Mouse (Mus musculus) embryonic facial prominence, embryonic 11.5 days (tissue): ENCODE results near the gene Ugt1a5. TPM values are rescaled to one million over a fixed set of nuclear protein-coding genes. Genes with fewer than 3 reads are reported as not detected.
A peak's percentile ranks its signal among the peaks of the same experiment; 100 is the strongest.
"Not testable (repeated sequence)": the region's sequence is repeated elsewhere in the genome, so short reads cannot be mapped to it uniquely, and the experiment has no call there.

Experiments
- ATAC-seq: fragments of 200-750 bp; cut with Nextera tagmentation; replicated peaks from 2 replicates; pipeline ENCODE4 v1.8.0; 2017; ENCODE audit warnings: low read depth; ENCODE audit not compliant: insufficient number of reproducible peaks, low FRiP score, low TSS enrichment
- DNase-seq: peaks from one replicate; pipeline ENCODE4 v3.0.0-alpha.2; 2015; ENCODE audit warnings: low spot score
- H3K27ac ChIP-seq: fragments of 300-500 bp; sonication (generic); replicated peaks from 2 replicates; pipeline ENCODE4 v1.5.1; 2014; ENCODE audit warnings: mild to moderate bottlenecking, low read depth, low read length, control low read depth
- H3K27me3 ChIP-seq: fragments of 300-500 bp; sonication (generic); 2 replicates; pipeline ENCODE4 v1.6.1; 2014; ENCODE audit warnings: mild to moderate bottlenecking, low read length, moderate library complexity, mixed read lengths; ENCODE audit not compliant: control insufficient read depth, insufficient read depth
- H3K36me3 ChIP-seq: fragments of 300-500 bp; sonication (generic); replicated peaks from 2 replicates; pipeline ENCODE4 v1.6.1; 2014; ENCODE audit warnings: low read depth, mild to moderate bottlenecking, low read length, moderate library complexity, mixed read lengths; ENCODE audit not compliant: control insufficient read depth, insufficient read depth
- H3K4me1 ChIP-seq: fragments of 300-500 bp; sonication (generic); 2 replicates; pipeline ENCODE4 v1.6.1; 2014; ENCODE audit warnings: low read length, mixed read lengths; ENCODE audit not compliant: control insufficient read depth, insufficient read depth
- H3K4me2 ChIP-seq: fragments of 300-500 bp; sonication (generic); 2 replicates; pipeline ENCODE4 v1.6.1; 2014; ENCODE audit warnings: low read depth, mild to moderate bottlenecking, control low read depth, low read length, moderate library complexity
- H3K4me3 ChIP-seq: fragments of 300-500 bp; sonication (generic); 2 replicates; pipeline ENCODE4 v1.5.1; 2014; ENCODE audit warnings: low read depth, low read length, control low read depth
- H3K9ac ChIP-seq: fragments of 300-500 bp; sonication (generic); replicated peaks from 2 replicates; pipeline ENCODE4 v1.6.1; 2014; ENCODE audit warnings: mild to moderate bottlenecking, control low read depth, low read length
- H3K9me3 ChIP-seq: fragments of 300-500 bp; sonication (generic); replicated peaks from 2 replicates; pipeline ENCODE4 v1.6.1; 2016; ENCODE audit warnings: mild to moderate bottlenecking, low read length, inconsistent platforms, mixed read lengths; ENCODE audit not compliant: control insufficient read depth
- WGBS: fragments of 180-500 bp; shearing (Covaris S2); extraction: QIAGEN DNeasy Blood & Tissue Kit; methylation state at CpG from one replicate; pipeline ENCODE4 v1.1.7; 2014; 5-methylcytosine and 5-hydroxymethylcytosine counted together
- polyA plus RNA-seq: library from polyadenylated mRNA; unstranded; fragments of >200 nt; fragmentation: Nextera tagmentation; extraction: Ambion mirVana; gene quantifications from 2 replicates; pipeline ENCODE4 v1.2.1, GENCODE M21; 2014

Ugt1a5 gene
- 0.13 TPM in 1 of 2 replicates, not detected in the other for polyA plus RNA-seq

- WGBS: 73% methylated on average over 5 of the region's 5 CpGs
- no peaks in the 10 kb centered on the region for H3K27me3 ChIP-seq
- H3K9ac ChIP-seq: no peak within 1 kb of the TSS
- ATAC-seq (no peak), DNase-seq (no peak)
- H3K4me1 ChIP-seq: no peaks in the 10 kb centered on the region
- no peak within 1 kb of the TSS for H3K4me3 ChIP-seq
- H3K36me3 ChIP-seq: no peaks in the 10 kb centered on the region
- H3K4me2 ChIP-seq: no peak within 1 kb of the TSS
- no peaks in the 10 kb centered on the region for H3K9me3 ChIP-seq
- H3K27ac ChIP-seq: no peak within 1 kb of the TSS
These were observed at the start of gene Ugt1a5 for GRCm38 (mm10) chr1:88165711-88166110. TSS of gene Ugt1a5 (plus strand) at chr1:88166012.

DNA sequence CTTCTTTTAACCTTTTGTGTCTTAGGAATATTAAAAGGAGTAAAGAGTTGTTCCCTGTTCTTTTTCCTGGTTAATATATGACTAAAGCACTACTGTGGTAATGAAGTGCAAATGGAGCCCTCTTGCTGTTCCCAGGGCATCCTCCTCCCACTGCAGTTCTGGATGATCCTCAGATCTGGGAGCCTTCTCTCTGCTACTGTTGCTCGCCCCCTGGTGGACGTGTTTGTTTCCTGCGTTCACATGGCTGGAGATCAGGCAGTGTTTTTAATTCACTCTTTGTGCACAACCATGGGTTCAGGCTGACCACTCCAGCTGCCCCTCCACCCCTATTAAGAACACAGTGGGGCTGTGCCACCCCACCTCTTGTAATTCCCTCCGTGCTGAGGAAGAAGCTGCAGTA is 45.3 kb upstream of the Ugt1a5 start:
- not testable (repeated sequence) for H3K9me3 ChIP-seq, DNase-seq, H3K36me3 ChIP-seq, H3K4me2 ChIP-seq, H3K27ac ChIP-seq, H3K4me3 ChIP-seq, H3K27me3 ChIP-seq, H3K9ac ChIP-seq, ATAC-seq, H3K4me1 ChIP-seq
- 18% methylated on average over 4 of the region's 4 CpGs for WGBS

- not testable (repeated sequence) for H3K4me1 ChIP-seq, H3K4me3 ChIP-seq, H3K4me2 ChIP-seq, H3K36me3 ChIP-seq, H3K9ac ChIP-seq, H3K9me3 ChIP-seq, H3K27me3 ChIP-seq, H3K27ac ChIP-seq, ATAC-seq
- peak; percentile 18 for DNase-seq
- no CpG with 5 or more reads among the region's 1 CpGs for WGBS
These were observed 44.3 kb upstream of the Ugt1a5 start for GRCm38 (mm10) chr1:88121521-88121920.

DNA sequence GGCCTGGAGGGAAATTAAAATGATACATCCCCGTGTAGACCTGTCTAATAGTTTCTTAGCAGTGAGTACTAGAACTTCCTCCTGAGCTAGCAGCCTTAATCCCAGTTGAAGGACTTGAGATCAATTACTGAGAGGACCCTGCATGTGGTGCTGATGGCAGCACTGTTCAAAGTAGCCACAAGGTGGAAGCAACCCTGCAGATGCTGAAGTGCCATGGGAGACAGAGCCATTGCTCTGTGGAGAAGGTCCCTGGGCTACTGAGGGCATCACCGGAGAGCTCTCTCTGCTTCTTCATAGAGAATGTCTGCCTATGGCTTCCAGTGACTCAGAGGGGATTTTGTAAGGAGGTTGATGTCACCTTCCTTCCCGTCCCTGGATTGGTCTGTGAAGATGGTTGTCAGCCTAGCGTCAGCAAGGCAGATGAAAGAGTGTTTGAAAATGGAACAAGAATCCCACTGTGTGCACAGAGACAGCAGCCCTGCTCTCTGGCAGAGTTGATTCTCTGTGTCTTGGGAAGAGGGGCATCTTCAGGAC is 39.9 kb upstream of the Ugt1a5 start:
- H3K27me3 ChIP-seq, DNase-seq, H3K27ac ChIP-seq, H3K36me3 ChIP-seq, H3K4me1 ChIP-seq, H3K9ac ChIP-seq, H3K4me3 ChIP-seq, H3K9me3 ChIP-seq, H3K4me2 ChIP-seq, ATAC-seq: not testable (repeated sequence)
- 74% methylated on average over 4 of the region's 4 CpGs for WGBS

DNA sequence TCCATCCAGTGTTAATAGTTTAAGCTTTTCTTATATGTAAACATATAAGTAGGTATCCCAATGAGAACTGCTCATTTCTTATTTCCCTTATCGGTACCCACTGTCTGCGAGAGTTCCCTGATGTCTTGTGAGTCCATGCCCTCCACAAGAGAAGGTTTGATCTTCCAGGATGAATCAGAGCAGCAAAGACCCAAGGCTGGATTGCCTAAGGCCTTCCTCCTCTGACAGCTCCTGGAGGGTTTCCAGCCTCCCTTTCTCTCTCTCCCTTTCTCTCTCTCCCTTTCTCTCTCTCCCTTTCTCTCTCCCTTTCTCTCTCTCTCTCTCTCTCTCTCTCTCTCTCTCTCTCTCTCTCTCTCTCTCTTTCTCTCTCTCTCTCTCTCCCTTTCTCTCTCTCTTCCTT is 36.7 kb upstream of the Ugt1a5 start:
- H3K27ac ChIP-seq, H3K9me3 ChIP-seq, H3K4me3 ChIP-seq, DNase-seq, H3K4me1 ChIP-seq, H3K9ac ChIP-seq, H3K27me3 ChIP-seq, H3K4me2 ChIP-seq, ATAC-seq, H3K36me3 ChIP-seq: not testable (repeated sequence)
- WGBS: 77% methylated on average over 2 of the region's 2 CpGs

- H3K4me2 ChIP-seq, H3K4me1 ChIP-seq, H3K4me3 ChIP-seq, H3K27ac ChIP-seq, H3K9ac ChIP-seq, DNase-seq, H3K9me3 ChIP-seq, ATAC-seq, H3K27me3 ChIP-seq, H3K36me3 ChIP-seq: not testable (repeated sequence)
- 88% methylated on average over 1 of the region's 1 CpGs for WGBS
These were observed 35.6 kb upstream of the Ugt1a5 start for GRCm38 (mm10) chr1:88130223-88130622.

- Histone ChIP-seq H3K4me3 (no peak overlapping the region), H3K9ac (no peak overlapping the region), H3K9me3 (no peaks in the 10 kb centered on the region), H3K4me1 (no peaks in the 10 kb centered on the region), H3K36me3 (no peaks in the 10 kb centered on the region), H3K4me2 (no peak overlapping the region), H3K27ac (no peak overlapping the region), H3K27me3 (no peaks in the 10 kb centered on the region)
- DNase-seq (no peak), ATAC-seq (no peak)
- WGBS: 58% methylated on average over 3 of the region's 3 CpGs
These were observed 31.8 kb upstream of the Ugt1a5 start for GRCm38 (mm10) chr1:88133908-88134456.

DNA sequence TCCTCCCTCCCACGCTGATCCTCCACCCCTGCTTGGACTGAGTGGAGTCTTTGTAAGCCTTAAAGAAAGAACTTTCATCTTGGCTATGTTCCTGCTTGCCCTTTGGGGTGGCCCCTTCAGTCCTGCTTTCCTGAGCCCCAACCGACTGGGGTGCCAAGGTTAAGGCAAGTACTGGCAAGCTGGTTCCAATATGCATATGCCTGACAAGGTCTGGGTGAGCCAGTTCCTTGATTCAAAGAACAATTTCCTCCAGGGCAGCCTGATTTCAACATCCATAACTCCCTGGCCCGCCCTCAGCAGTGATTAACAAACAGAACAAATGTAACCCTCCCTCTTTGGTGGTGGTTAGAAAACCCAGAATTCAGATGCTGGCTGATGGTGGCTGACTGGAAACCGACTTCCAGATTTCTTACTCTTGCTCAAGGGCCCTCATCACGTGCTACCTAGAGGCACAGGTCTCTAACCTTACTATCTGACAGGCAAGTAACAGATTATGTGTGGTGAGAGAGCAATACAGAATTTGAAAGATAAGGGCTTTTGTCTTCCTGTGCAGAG is 31.3 kb upstream of the Ugt1a5 start, which contains the start of gene Ugt1a6a:
TSS of gene Ugt1a6a (plus strand) at position 353 of the 555 bp plus-strand sequence.
- WGBS: 37% methylated on average over 5 of the region's 5 CpGs
- DNase-seq: peak; percentile 7
- not testable (repeated sequence) for H3K27ac ChIP-seq, H3K4me3 ChIP-seq, H3K27me3 ChIP-seq, H3K4me1 ChIP-seq, H3K36me3 ChIP-seq, H3K9me3 ChIP-seq, ATAC-seq, H3K9ac ChIP-seq, H3K4me2 ChIP-seq
